Mouse (Mus musculus): ENCODE data around the gene Mob1a. TPM values are rescaled to one million over a fixed set of nuclear protein-coding genes. Genes with fewer than 3 reads are reported as not detected.

The Mob1a gene
- 19.2 and 20.8 TPM in 2 replicates for polyA plus RNA-seq (2015; fragmentation: Nextera tagmentation; extraction: Ambion mirVana)

GRCm38 (mm10) chr6:83325525-83326393 lies at the start of gene Mob1a, which contains the start of gene Mthfd2:
TSS of gene Mob1a (plus strand) at chr6:83326016.
TSS of gene Mthfd2 (minus strand) at chr6:83325908.
- peak; percentile 99 for ATAC-seq
- Histone ChIP-seq H3K4me3 (ENCODE audit: low read depth, low read length) (peak within 1 kb of the TSS; percentile 96), H3K36me3 (ENCODE audit: control insufficient read depth, insufficient read depth, low read length) (peaks cover 3% of the 10 kb centered on the region; the same call in 1 of the 2 replicates), H3K27me3 (ENCODE audit: control insufficient read depth, insufficient read depth, low read depth, low read length) (no peaks in the 10 kb centered on the region), H3K9me3 (replicated peaks; ENCODE audit: control insufficient read depth, low read length, poor library complexity, severe bottlenecking) (no peaks in the 10 kb centered on the region), H3K4me2 (ENCODE audit: low read length) (peak within 1 kb of the TSS; percentile 84), H3K9ac (ENCODE audit: low read depth, low read length) (peak within 1 kb of the TSS; percentile 97), H3K27ac (ENCODE audit: low read length) (peak within 1 kb of the TSS; percentile 87), H3K4me1 (ENCODE audit: control insufficient read depth, insufficient read depth, low read length) (peaks cover 16% of the 10 kb centered on the region)
- 2% methylated on average over 62 of the region's 65 CpGs for WGBS

- Histone ChIP-seq H3K27me3 (ENCODE audit: control insufficient read depth, insufficient read depth, low read depth, low read length) (no peaks in the 10 kb centered on the region), H3K27ac (ENCODE audit: low read length) (no peak overlapping the region), H3K4me1 (ENCODE audit: control insufficient read depth, insufficient read depth, low read length) (no peaks in the 10 kb centered on the region), H3K4me3 (ENCODE audit: low read depth, low read length) (no peak overlapping the region), H3K9ac (ENCODE audit: low read depth, low read length) (no peak overlapping the region), H3K9me3 (replicated peaks; ENCODE audit: control insufficient read depth, low read length, poor library complexity, severe bottlenecking) (no peaks in the 10 kb centered on the region), H3K36me3 (ENCODE audit: control insufficient read depth, insufficient read depth, low read length) (no peaks in the 10 kb centered on the region), H3K4me2 (ENCODE audit: low read length) (no peak overlapping the region)
- no peak for ATAC-seq
- 78% methylated on average over 13 of the region's 13 CpGs for WGBS
These were observed 48.7 kb upstream of the Mob1a start for GRCm38 (mm10) chr6:83277151-83277550.

- no peak for ATAC-seq
- H3K4me2 ChIP-seq (ENCODE audit: low read length) = no peak overlapping the region
- H3K9ac ChIP-seq (ENCODE audit: low read depth, low read length) = no peak overlapping the region
- no peaks in the 10 kb centered on the region for H3K4me1 ChIP-seq (ENCODE audit: control insufficient read depth, insufficient read depth, low read length)
- H3K9me3 ChIP-seq (replicated peaks; ENCODE audit: control insufficient read depth, low read length, poor library complexity, severe bottlenecking) = no peaks in the 10 kb centered on the region
- H3K36me3 ChIP-seq (ENCODE audit: control insufficient read depth, insufficient read depth, low read length) = no peaks in the 10 kb centered on the region
- no peak overlapping the region for H3K27ac ChIP-seq (ENCODE audit: low read length)
- 23% methylated on average over 2 of the region's 2 CpGs for WGBS
- no peak overlapping the region for H3K4me3 ChIP-seq (ENCODE audit: low read depth, low read length)
- no peaks in the 10 kb centered on the region for H3K27me3 ChIP-seq (ENCODE audit: control insufficient read depth, insufficient read depth, low read depth, low read length)
These were observed 46.9 kb upstream of the Mob1a start for GRCm38 (mm10) chr6:83278881-83279280.

- no peak overlapping the region for H3K9ac ChIP-seq (ENCODE audit: low read depth, low read length)
- no peaks in the 10 kb centered on the region for H3K4me1 ChIP-seq (ENCODE audit: control insufficient read depth, insufficient read depth, low read length)
- H3K36me3 ChIP-seq (ENCODE audit: control insufficient read depth, insufficient read depth, low read length) = no peaks in the 10 kb centered on the region
- H3K4me2 ChIP-seq (ENCODE audit: low read length) = no peak overlapping the region
- H3K4me3 ChIP-seq (ENCODE audit: low read depth, low read length) = no peak overlapping the region
- H3K9me3 ChIP-seq (replicated peaks; ENCODE audit: control insufficient read depth, low read length, poor library complexity, severe bottlenecking) = no peaks in the 10 kb centered on the region
- no peak overlapping the region for H3K27ac ChIP-seq (ENCODE audit: low read length)
- WGBS = 76% methylated on average over 8 of the region's 8 CpGs
- no peak for ATAC-seq
- no peaks in the 10 kb centered on the region for H3K27me3 ChIP-seq (ENCODE audit: control insufficient read depth, insufficient read depth, low read depth, low read length)
These were observed 45.4 kb upstream of the Mob1a start for GRCm38 (mm10) chr6:83280256-83280955.

GRCm38 (mm10) chr6:83300447-83301229 lies 25.2 kb upstream of the Mob1a start:
- H3K9ac ChIP-seq (ENCODE audit: low read depth, low read length) = no peak overlapping the region
- H3K4me1 ChIP-seq (ENCODE audit: control insufficient read depth, insufficient read depth, low read length) = no peaks in the 10 kb centered on the region
- no peak overlapping the region for H3K4me3 ChIP-seq (ENCODE audit: low read depth, low read length)
- H3K4me2 ChIP-seq (ENCODE audit: low read length) = no peak overlapping the region
- no peak for ATAC-seq
- H3K27ac ChIP-seq (ENCODE audit: low read length) = no peak overlapping the region
- no peaks in the 10 kb centered on the region for H3K27me3 ChIP-seq (ENCODE audit: control insufficient read depth, insufficient read depth, low read depth, low read length)
- H3K9me3 ChIP-seq (replicated peaks; ENCODE audit: control insufficient read depth, low read length, poor library complexity, severe bottlenecking) = no peaks in the 10 kb centered on the region
- 83% methylated on average over 7 of the region's 7 CpGs for WGBS
- 0 out of 2 replicates have a peak, but pooled peaks cover 3% of the 10 kb centered on the region for H3K36me3 ChIP-seq (ENCODE audit: control insufficient read depth, insufficient read depth, low read length)

- Histone ChIP-seq H3K4me3 (ENCODE audit: low read depth, low read length) (no peak overlapping the region), H3K9me3 (replicated peaks; ENCODE audit: control insufficient read depth, low read length, poor library complexity, severe bottlenecking) (no peaks in the 10 kb centered on the region), H3K4me1 (ENCODE audit: control insufficient read depth, insufficient read depth, low read length) (no peaks in the 10 kb centered on the region), H3K27ac (ENCODE audit: low read length) (no peak overlapping the region), H3K4me2 (ENCODE audit: low read length) (no peak overlapping the region), H3K27me3 (ENCODE audit: control insufficient read depth, insufficient read depth, low read depth, low read length) (no peaks in the 10 kb centered on the region), H3K9ac (ENCODE audit: low read depth, low read length) (no peak overlapping the region), H3K36me3 (ENCODE audit: control insufficient read depth, insufficient read depth, low read length) (peaks cover 9% of the 10 kb centered on the region; the same call in 1 of the 2 replicates)
- ATAC-seq = no peak
- 92% methylated on average over 2 of the region's 2 CpGs for WGBS
These were observed 24.5 kb upstream of the Mob1a start for GRCm38 (mm10) chr6:83301294-83301693.

- Histone ChIP-seq H3K36me3 (ENCODE audit: control insufficient read depth, insufficient read depth, low read length) (peaks cover 9% of the 10 kb centered on the region; the same call in 1 of the 2 replicates), H3K9me3 (replicated peaks; ENCODE audit: control insufficient read depth, low read length, poor library complexity, severe bottlenecking) (no peaks in the 10 kb centered on the region), H3K4me2 (ENCODE audit: low read length) (no peak overlapping the region)
These were observed 23.6 kb upstream of the Mob1a start for GRCm38 (mm10) chr6:83302264-83302663.

GRCm38 (mm10) chr6:83309017-83309416 lies 16.8 kb upstream of the Mob1a start:
- Histone ChIP-seq H3K4me3 (ENCODE audit: low read depth, low read length) (no peak overlapping the region), H3K27ac (ENCODE audit: low read length) (no peak overlapping the region), H3K4me2 (ENCODE audit: low read length) (no peak overlapping the region), H3K4me1 (ENCODE audit: control insufficient read depth, insufficient read depth, low read length) (no peaks in the 10 kb centered on the region), H3K9ac (ENCODE audit: low read depth, low read length) (no peak overlapping the region), H3K36me3 (ENCODE audit: control insufficient read depth, insufficient read depth, low read length) (peaks cover 20% of the 10 kb centered on the region), H3K9me3 (replicated peaks; ENCODE audit: control insufficient read depth, low read length, poor library complexity, severe bottlenecking) (no peaks in the 10 kb centered on the region), H3K27me3 (ENCODE audit: control insufficient read depth, insufficient read depth, low read depth, low read length) (no peaks in the 10 kb centered on the region)
- 95% methylated on average over 7 of the region's 7 CpGs for WGBS
- ATAC-seq = no peak

More at GRCm38 (mm10) chr6:83302264-83302663, 23.6 kb upstream of the Mob1a start:
- Histone ChIP-seq H3K27ac (ENCODE audit: low read length) (no peak overlapping the region), H3K27me3 (ENCODE audit: control insufficient read depth, insufficient read depth, low read depth, low read length) (no peaks in the 10 kb centered on the region), H3K4me1 (ENCODE audit: control insufficient read depth, insufficient read depth, low read length) (no peaks in the 10 kb centered on the region), H3K4me3 (ENCODE audit: low read depth, low read length) (no peak overlapping the region), H3K9ac (ENCODE audit: low read depth, low read length) (no peak overlapping the region)
- ATAC-seq = no peak
- 81% methylated on average over 5 of the region's 5 CpGs for WGBS
